7 mouse cellular contexts compared by ENCODE assay signal in the genomic region with DNA sequence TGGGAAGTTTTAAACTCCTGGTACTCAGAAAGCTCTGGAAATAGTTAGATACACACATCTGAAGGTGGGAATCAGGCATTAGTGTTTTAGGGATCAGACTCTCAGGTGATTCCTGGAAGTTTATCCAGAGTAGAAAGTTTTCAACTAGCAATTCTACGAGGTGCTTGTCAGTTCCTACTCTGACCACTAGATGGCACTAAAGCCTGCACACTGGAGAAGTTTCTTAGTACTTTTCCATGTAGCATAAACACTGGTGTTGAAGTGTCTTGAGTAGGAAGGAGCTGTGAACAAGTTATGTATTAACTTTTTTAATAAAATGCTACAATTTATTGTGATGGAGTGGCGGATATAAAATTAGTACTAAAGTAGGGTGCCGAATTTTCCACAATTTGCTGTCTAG.
DNase-seq lines count a peak whose midpoint lies in the region; ATAC-seq lines count a peak whose summit lies in the region.

No protein-coding gene starts in this region.

- peak; percentile 52; the same call in 1 of the 2 replicates for ATAC-seq in granulocyte monocyte progenitor cell, adult 5-6 weeks (replicated peaks; ENCODE audit: poor library complexity, severe bottlenecking)

- peak; percentile 69 for DNase-seq in layer of hippocampus, adult 11-12 months (ENCODE audit: low spot score)
- DNase-seq in layer of hippocampus, adult 9-11 months, result no peak
- peak; percentile 49 for DNase-seq in Muller cell, postnatal 12 days (ENCODE audit: inconsistent ontology term)
- DNase-seq in c-Kit-positive CD71-positive TER-119-positive erythroid progenitor cells, embryonic 14.5 days (ENCODE audit: low spot score), result peak; percentile 42
- DNase-seq in left cerebral cortex, postnatal 4 days, result peak; percentile 46
- peak; percentile 86 for DNase-seq in retina, embryonic 14.5 days (ENCODE audit: low spot score)

- intact Hi-C loops in left cerebral cortex, postnatal 4 days (cut with DNase I), result loop anchor here (5.0 to 10.0 kb wide), 2 partner anchors 587 to 1181 kb away; no protein-coding TSS in a partner anchor
